Mouse (Mus musculus): ENCODE data around the gene Pla2g5.
"Not testable (repeated sequence)": the region's sequence is repeated elsewhere in the genome, so short reads cannot be mapped to it uniquely, and the experiment has no call there.

Pla2g5 gene

DNA sequence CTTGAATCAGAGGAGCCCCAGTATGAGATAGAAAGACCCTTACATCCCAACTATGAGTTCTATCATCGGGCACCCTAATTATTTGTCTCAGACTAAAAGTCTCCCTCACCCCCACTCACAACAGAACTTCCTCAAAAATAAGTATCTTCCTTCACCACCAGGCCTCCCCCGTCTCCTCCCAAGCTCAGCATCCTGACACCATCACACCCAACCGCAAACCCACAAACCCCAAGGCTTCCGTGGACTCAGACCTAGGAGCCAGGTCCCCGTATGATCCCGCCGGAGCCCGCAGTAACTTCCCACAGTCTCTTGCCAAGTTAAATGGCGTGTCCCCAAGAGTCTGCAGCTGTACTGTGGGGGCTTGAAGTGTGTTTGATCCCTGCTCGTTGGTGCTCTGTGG is 5.7 kb downstream of the Pla2g5 start:
- no peak for DNase-seq

DNA sequence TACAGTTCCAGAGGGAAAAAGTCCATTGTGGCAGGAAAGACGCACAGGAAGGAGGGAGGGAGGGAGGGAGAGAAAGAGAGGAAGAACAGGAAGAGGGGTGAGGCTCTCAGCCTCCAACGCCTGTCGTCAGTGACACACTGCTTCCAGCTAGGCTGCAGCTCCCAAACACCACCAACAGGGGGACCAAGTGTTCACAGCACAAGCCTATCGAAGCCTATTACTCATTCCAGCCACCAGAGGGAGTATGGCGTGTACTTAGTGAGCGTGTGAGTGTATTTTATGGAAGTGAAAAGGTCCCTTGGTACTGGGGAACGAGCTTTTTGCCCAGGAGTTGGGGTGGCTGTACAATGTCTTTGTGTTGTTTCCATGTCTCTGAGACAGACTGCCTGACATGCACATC is 6.8 kb downstream of the Pla2g5 start:
- peak; percentile 84 for DNase-seq

DNA sequence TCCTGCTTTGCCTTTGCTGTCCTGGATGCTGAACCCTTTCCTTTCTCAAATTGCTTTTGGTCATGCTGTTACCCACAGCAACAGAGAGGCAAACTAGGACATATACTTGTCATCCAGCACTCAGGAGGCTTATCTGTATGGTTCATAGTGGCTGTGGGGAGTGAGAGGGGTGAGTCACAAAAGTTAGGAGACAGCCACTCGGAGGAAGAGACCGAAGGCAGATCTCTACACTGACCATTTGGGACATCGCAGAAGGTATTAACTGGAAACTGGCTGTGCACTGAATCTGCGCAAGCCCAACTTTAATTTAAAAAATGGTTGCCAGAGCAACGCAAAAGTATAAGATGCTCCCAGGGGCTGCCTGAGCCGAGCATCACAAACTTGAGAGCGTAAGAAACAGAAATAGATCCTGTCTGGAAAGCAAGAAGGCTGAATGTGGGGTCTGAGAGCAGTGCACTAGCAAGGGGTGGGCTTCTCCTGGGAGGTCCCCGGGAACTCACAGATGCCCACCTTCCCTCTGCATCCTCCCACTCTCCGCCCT is 8.1 kb downstream of the Pla2g5 start:
- DNase-seq = no peak

DNA sequence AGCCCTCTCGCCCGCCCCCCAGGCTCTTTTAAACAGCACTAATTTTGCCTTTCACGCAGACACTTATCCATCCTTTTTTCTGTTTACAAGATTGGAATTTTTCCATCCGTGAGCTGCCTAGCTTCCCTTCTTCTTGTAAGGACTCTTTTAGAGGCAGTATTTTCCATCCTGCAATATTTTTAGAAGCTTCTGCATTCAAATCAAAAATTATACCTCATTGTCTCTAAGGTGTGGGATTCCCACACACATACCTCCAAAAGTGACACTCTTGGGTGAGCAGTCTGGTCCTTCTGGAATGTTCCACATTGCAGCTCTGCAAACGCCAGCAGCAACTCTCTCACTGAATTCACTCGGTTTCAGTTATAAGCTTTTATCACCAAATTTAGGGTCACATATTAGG is 10.3 kb downstream of the Pla2g5 start:
- DNase-seq = no peak

DNA sequence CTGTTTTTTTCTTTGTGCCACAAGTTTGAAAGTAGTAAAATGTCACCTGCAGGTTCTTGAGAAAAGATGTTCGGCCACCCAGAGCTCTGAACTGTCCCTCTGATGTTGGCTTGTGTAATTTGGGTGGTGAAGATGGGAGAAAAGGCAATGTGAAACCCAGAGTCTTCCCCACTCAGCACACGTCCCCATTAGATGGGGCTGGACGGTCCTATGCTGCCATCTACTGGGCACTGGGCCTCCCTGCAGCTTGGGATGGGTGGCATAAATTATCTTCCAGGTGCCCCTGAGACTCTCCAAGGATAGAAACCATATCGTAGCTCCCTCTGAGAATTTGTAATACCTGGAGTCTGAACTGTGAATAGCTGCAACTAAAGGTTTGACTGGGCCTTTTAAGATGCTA is 11.8 kb downstream of the Pla2g5 start:
- peak; percentile 73 for DNase-seq

DNA sequence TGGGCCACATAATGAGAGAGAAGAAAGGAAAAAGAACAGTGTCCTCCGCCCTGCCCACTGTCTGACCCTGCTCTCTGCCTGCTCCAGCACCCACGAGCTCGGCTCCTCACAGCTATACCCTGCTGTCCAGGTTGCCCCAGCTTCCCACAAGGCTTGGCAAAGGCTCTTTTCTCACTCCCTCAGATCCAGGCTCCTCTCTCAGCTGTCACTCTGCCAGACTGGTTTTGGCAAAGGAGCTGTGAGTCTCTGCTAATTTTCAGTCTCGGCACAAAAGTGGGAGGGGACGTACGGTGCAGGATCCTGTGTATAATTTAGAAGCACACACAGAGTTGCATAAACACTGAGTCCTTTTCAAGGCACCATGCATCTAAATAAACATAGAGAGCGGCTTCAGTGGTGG is 21.9 kb downstream of the Pla2g5 start:
- no peak for DNase-seq

DNA sequence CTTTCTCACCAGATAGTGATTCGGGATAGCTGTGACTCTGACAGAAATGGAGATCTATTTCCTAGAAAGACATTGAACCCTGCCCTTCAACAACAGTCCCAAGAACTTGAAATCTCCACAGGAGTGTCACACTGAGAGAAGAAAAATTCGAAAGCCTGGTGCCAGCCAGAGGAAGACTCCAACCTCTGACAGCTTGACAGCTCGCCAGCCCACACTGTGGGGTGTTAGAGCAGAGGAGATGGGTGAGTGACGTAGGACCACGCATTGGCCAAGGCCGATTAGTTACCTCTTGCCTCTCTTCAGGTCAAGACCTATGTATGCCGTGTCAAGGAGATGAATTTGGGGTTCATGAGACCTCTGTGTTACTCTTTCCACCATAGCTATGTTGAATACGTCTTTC is 22.6 kb downstream of the Pla2g5 start:
- DNase-seq = no peak

DNA sequence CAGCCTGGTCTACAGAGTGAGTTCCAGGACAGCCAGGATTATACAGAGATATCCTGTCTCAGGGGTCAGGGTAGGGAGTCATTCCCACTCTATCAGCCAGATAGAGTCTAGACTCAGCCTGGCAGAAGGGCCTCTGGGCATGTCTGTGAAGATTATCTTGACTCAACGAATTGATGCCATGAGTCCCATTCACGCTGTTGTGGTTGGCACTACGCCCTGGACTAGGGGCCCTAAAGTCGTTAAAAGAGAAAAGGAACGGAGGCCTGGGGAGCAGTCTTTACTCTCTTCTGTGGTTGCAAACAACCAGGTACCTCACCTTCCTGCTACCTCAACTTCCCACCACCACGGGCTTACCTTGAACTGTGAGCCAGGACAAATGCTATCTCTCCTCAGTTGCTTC is 23.5 kb downstream of the Pla2g5 start:
- DNase-seq = no peak

DNA sequence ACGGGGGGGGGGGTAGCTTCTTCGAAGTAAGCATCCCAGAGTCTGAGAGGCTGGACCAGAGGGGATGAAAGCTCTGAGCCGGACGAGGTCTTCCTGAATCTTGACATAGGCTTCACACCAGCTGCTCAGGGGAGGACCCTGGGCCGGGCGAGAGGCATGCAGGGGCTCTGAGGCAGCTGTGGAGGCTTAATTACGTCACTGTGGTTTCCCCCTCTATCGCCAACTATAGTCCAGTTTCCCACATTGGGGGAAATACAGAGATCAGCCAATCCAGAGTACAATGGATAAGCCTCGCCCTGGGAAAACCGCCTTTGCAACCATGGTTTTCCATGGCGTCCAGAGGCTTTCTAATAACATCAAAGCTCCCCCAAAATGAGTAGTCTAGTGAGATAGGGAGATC is 36.1 kb downstream of the Pla2g5 start:
- DNase-seq = peak; percentile 9

DNA sequence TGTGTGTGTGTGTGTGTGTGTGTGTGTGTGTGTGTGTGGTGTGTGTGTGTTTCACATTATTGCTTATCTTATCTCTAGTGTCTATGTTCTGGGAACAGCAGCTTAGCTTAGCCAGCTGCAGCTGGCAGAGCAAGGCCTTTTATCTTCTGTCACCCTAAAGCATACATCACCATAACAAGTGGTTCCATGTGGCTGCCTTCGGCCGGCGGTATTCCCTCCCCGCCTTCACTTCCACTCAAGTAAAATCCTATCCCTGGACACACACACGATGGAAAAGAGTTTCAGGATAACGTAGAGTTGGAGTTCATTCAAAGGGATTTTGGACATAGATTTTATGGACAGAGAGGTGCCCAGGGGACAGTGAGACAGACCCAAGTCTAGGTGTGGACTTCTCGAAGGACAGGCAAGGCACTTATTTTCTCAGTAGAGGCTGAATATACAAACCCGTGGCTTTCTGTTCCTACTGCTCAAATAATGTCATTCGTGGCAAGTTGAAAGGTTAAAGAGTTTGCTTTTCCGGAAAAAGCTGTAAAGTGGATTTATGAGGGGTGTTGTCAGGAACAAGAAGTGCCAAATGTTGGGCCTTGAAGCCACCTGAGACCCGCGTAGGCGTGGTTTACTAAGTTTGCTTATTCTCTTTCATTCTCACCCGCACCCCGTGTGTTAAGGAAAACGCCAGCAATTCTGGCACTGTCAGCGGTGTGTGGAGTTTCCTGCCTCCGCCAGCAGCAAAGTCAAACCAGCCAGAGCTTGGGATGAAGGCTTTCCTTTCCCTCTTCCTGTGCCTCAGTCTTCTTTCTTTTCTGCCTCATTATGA is 37.3 kb downstream of the Pla2g5 start:
- peak; percentile 51 for DNase-seq

DNA sequence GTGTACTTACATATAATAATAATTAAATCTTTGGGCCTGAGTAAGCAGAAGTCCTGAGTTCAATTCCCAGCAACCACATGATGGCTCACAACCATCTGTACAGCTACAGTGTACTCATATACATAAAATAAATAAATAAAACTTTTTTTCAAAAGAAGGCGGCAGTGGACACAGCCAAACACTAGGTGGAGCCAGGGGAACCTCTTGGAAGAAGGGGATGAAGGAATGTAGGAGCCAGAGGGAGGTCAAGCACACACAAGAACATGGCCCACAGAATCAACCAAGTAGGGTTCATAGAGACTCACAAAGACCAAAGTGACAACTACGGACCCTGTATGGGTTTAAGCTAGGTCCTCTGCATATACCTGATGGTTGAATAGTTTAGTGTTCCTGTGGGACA is 38.6 kb downstream of the Pla2g5 start:
- DNase-seq = peak; percentile 33

DNA sequence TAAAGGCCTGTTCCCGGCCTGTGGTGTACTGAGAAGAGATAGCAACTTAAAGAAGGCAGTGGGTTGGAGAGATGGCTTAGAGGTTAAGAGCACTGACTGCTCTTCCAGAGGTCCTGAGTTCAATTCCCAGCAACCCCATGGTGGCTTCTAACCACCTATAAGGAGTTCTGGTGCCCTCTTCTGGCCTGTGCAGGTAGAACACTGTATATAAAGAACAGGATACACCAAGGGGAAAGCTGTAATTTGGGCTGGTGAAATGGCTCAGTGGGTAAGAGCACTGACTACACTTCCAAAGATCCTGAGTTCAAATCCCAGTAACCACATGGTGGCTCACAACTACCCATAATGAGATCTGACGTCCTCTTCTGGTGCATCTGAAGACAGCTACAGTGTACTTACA is 39.1 kb downstream of the Pla2g5 start:
- not testable (repeated sequence) for DNase-seq

DNA sequence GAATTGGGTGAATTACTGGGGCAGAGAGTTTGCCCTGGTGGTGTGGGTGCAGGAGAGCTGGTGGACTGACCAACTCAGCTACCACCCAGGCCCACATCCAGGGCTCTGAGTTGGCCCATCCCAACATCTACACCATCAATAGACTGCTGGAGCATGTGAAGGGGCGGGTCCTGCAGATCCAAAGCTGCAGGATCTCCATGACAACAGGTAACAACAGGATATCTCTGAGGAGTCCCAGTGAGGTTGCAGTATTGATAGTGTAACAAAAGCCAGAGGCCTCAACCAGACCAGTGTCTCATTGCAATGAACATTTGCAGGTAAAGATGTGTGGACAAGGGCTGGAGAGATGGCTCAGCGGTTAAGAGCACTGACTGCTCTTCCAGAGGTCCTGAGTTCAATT is 42.2 kb downstream of the Pla2g5 start:
- DNase-seq = no peak

DNA sequence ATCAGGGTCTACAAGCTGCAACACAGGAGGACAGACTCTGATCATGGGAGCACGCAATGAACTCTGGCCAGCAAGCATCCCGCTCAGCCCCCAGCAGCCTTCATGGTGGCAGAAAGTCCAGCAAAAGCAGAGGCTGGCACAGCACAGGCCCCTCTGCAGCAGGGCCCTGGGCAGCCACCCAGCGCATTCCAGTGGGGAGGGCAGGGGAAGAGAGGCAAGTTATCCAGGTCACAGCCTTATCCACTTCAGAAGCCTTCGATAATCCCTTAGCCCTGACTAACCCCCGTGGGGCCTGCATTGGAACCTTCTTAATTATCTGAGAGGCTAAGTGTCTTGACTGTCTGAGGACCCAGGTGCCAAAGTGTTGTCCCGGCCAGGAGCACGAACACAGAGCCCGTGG is 44.2 kb downstream of the Pla2g5 start:
- DNase-seq = no peak

DNA sequence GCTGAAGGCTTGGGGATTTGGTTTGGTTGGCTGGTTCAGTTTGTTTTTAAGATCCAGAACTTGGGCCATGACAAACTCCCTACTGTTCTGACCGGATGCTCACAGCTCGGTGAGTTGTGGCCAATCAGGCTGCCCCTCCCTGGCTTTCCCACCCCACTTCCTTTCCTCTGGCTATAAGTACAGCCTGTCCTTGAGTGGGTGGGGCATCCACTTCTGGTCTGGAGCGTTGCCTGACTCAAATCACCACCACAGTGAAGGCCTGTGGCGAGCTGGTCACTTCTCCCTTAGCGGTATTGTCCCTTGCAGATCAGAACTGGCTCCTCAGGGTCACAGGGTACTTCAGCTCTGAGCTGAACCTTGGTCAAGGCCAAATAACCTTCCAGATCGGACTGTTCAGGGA is 45.5 kb downstream of the Pla2g5 start:
- no peak for DNase-seq

DNA sequence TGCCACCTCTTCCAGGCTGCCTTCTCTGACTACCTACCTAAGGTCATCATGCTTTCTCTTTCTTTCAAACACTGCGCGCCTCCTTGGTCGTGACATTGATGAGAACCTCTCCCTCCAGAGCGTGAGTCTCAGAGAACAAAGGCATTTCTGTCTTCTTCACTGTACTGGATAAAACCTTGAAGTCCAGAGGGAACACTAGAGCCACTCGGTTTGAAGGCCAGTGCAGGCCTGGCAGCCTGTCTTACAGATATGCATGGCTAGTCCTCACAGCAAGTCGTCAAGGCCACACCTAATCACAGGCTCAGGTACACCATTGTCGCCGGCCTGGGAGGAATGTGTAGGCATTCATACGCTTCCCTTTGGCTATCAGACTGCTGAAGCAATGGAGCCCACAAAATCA is 47.1 kb downstream of the Pla2g5 start:
- DNase-seq = no peak

DNA sequence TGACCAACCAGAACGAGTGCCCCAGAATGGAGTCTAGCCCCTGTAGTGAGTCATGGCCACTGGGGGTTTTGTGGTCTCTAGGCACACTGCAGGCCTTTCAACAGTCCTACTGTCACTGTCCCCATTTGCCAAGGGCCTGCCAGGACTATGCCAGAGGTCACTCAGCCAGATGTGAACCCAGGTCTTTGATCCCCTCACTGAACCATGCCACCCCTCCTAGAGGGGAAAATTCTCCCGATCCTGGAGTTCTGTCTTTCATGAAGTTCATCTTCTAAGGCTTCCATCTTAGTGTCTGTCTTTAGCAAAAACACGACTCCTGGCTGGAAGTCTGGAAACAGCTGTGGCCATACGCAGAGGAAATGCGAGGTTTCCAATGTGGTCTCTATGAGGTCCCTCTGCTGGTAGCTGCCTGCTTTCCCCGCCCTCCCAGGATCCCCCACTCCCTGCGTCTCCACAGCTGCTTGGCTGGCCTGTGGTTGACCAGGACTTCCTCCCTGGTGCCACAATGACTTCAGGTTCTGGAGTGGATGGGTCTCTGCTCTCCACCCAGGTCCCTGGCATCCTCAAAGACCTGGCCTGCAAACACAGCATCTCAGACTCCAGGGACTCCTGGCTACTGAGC is 56.3 kb downstream of the Pla2g5 start:
- DNase-seq = no peak

DNA sequence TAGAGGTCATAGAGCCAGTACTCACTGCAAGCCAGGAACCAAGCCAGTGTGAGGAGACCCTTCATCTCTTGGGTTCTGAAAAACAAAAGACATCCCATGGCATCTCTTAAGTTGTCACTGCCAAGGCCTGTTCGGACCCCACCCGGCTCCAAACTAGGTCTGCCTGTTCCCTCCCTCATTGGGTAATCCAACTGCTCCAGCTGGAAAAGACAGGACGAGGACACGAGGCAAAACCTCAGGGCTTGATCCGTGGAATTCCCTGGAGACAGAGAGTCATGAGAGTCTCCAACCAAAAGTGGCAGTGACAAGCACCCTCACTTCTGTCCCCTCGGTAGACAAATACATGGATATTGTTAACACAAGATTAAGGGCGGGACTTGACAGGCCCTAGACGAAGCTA is 57.1 kb downstream of the Pla2g5 start:
- DNase-seq = no peak

DNA sequence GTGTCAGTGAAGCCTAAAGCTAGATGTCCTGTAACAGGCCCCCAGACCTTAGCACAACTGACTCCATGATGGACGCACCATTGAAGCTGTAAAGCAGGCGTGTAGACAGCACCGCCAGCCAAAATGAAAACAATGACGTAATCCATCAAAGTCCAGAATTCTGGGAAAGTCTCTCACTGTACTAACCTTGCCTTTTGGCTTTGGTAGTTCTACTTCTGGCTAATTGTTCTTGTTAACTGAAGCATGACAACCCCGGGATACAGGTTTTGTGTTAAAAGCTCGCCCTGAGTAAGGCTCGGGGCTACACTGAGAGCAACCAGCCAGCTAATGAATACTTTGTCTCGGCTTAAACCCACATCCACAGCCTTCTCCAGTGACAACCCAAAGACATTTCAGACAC is 58.0 kb downstream of the Pla2g5 start:
- DNase-seq = no peak

DNA sequence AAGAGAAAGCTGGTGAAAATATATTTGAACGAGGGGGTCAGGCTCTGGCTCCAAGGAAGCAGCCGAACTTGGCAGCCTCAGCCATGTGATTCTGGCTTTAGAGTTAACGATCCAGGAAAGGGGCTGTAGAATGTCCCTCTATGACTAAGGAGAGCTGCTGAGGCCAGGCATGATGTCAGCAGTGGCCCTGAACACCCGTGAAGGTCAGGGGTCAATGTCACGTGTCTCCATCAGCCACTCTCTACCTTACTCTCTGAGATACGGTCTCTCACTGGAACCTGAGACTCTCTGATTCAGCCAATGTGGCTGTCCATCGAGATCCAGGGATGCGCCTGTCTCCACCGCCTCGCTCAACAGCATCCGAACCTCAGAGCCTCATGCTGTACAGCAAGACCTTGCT is 60.4 kb downstream of the Pla2g5 start:
- DNase-seq = no peak

DNA sequence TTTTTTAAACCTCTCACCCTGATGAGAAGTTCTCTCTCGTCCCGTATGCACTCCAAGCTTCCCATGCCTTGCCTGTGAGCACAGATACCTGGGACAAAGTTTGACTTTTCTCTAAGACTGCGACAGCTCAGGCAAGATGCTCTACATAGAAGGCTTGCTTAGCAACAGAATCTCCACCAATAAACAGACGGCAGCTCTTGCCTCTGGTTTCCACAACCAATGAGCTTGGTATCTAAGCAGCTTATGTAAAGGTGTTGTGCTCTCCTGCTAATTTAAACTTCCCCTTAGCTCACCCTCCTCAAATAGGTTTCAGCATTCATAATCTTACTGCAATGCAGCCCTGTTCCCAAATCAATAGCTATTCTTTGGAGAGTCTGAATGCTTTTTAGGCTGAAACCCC is 61.7 kb downstream of the Pla2g5 start:
- DNase-seq = no peak

DNA sequence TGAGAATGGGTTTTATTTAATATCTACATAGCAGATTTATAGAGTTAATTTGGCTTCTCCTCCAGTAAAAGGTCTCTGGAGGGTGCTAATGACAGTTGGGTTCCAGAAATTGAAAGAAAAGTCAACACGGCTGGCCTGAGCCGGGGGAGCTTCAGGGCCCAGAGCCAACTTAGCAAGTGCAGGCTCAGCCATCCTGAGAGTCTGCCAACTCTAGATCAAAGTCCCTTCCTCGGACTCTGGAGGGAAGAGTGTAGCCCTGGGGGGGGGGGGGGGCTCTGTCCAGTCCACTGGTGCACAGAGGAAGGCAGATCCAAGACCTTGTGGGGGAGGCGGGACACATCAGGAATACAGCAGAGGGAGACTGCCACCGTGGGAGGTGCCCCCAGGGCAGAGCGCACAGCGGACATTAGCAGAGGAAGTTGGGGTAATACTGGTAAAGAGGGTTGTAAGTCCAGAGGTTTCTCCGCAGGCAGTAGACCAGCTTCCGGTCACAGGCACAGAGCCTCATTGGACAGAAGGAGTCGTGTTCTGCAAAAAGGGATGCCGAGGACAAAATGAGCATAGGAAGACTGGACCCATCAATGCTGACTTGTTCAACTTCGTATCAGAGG is 63.0 kb downstream of the Pla2g5 start:
- no peak for DNase-seq

DNA sequence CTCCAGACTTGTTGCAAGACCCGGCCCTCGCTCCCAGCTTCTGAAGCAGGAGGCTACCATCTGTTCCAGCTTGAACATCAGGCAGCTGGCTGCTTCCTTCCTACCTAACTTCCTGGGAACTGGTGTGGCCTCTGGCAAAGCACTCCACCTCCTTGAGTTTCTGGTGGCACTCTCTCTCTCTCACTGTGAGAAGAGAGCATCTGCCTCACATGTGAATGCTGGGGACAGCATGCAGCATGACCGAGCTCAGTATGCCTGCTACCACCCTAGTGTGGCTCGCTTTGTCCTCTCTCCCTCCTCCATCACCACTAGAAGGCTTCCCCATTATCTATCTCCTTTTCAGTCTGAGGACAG is 66.1 kb downstream of the Pla2g5 start:
- no peak for DNase-seq

DNA sequence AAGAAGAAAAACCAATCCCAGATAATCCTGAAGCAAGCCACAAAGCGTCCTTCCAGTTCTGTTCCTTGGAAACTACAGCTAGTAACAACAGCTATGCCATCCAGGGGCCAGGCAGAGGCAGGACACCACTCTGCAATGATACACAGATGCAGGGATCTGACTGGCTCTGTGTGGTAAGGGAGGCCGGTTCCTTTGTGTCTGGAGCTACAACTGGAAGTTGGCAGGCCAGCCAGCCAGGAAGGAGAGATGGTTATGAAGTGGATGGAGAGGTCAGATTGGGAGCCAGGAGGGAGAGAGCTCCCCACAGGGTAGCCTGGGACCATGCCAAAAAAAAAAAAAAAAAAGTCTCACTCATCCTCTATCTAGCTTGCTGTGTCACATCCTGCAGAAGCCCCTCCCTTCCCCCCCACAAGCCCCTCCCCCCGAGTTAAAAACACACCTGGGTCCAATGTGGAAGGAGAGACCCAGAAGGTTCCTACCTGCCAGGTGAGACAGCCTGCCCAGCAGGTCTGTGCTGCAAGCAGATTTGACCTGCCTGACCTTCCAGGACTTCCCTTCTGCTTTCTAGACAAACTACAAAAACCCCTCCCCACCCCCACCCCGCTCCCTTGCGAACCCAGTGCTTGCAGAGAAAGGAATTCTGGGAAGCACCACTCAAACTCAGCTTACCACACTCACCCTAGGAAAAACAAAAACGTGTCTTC is 66.6 kb downstream of the Pla2g5 start:
- no peak for DNase-seq

All from embryo, embryonic 11 days (tissue).